35 mouse cellular contexts compared by ENCODE assay signal in genomic region chr2:102918301-102918700, GRCm38 (mm10).
"Had no signal": no experiment of that assay in that cellular context is flagged by ENCODE, and none has a peak within 500 bp of the region (broad histone marks: within the 10 kb centered on the region; RNA-seq: fewer than 3 reads in every experiment).

No protein-coding gene starts in this region.

- H3K4me3 ChIP-seq: heart, embryonic 10.5 days; heart, embryonic 12.5 days; heart, embryonic 13.5 days; heart, embryonic 15.5 days; hindbrain, embryonic 10.5 days; hindbrain, embryonic 12.5 days; hindbrain, embryonic 13.5 days; hindbrain, embryonic 15.5 days; intestine, embryonic 15.5 days; kidney, embryonic 15.5 days; layer of hippocampus, adult 2 months had no signal

- H3K4me2 ChIP-seq: heart, embryonic 11.5 days; heart, embryonic 12.5 days; heart, embryonic 13.5 days; heart, embryonic 15.5 days; hindbrain, embryonic 12.5 days; hindbrain, embryonic 13.5 days; hindbrain, embryonic 14.5 days; hindbrain, embryonic 15.5 days; intestine, embryonic 15.5 days; kidney, embryonic 15.5 days had no signal

- H3K4me1 ChIP-seq: hindbrain, embryonic 12.5 days; hindbrain, embryonic 13.5 days; hindbrain, embryonic 15.5 days; kidney, embryonic 15.5 days had no signal

- DNase-seq: heart, postnatal 10 days; heart, postnatal 14 days; heart, postnatal 36 days; heart, postnatal 4 days; kidney, adult 11 months; kidney, adult 18-20 months; kidney, adult 2 months; kidney, adult 8-10 months; kidney, adult 9 months; kidney, postnatal 10 days; kidney, postnatal 14 days; kidney, postnatal 25 days; kidney, postnatal 36 days; kidney, postnatal 4 days; layer of hippocampus, adult 9-11 months; layer of hippocampus, postnatal 36 days had no signal

- H3K27me3 ChIP-seq: heart, embryonic 15.5 days; hindbrain, embryonic 12.5 days; hindbrain, embryonic 13.5 days; hindbrain, embryonic 15.5 days; intestine, embryonic 15.5 days; kidney, embryonic 15.5 days had no signal

- ATAC-seq: hindbrain, embryonic 16.5 days; hindbrain, postnatal 0 days; inflammation-experienced regulatory T-cells, adult 6 months; intestine, embryonic 15.5 days; intestine, embryonic 16.5 days; intestine, postnatal 0 days had no signal

- H3K36me3 ChIP-seq: heart, embryonic 10.5 days; heart, embryonic 12.5 days; heart, embryonic 13.5 days; heart, embryonic 15.5 days; hindbrain, embryonic 10.5 days; hindbrain, embryonic 12.5 days; hindbrain, embryonic 13.5 days; hindbrain, embryonic 15.5 days; intestine, embryonic 15.5 days; kidney, embryonic 15.5 days had no signal

- H3K27ac ChIP-seq: heart, embryonic 10.5 days; heart, embryonic 13.5 days; heart, embryonic 15.5 days; hindbrain, embryonic 10.5 days; hindbrain, embryonic 12.5 days; hindbrain, embryonic 13.5 days; hindbrain, embryonic 14.5 days; hindbrain, embryonic 15.5 days; hindbrain, postnatal 0 days; intestine, embryonic 15.5 days; kidney, embryonic 15.5 days; kidney, postnatal 0 days; layer of hippocampus, adult 2 months had no signal

- H3K9ac ChIP-seq: heart, embryonic 12.5 days; heart, embryonic 13.5 days; heart, embryonic 15.5 days; hindbrain, embryonic 12.5 days; hindbrain, embryonic 13.5 days; hindbrain, embryonic 14.5 days; hindbrain, embryonic 15.5 days; intestine, embryonic 15.5 days; kidney, embryonic 15.5 days had no signal

- H3K9me3 ChIP-seq: heart, embryonic 10.5 days; heart, embryonic 12.5 days; heart, embryonic 13.5 days; heart, embryonic 15.5 days; hindbrain, embryonic 10.5 days; hindbrain, embryonic 12.5 days; hindbrain, embryonic 13.5 days; hindbrain, embryonic 15.5 days; intestine, embryonic 15.5 days; kidney, embryonic 15.5 days had no signal
